Mouse (Mus musculus) hindlimb bud, embryonic 11.5 days (tissue): ENCODE data around the gene Ss18l1.

Source experiments
- DNase-seq: peaks from one replicate; pipeline ENCODE4 v3.0.0-alpha.2; 2012; ENCODE audit warnings: low read depth, low spot score; ENCODE audit errors: extremely low spot score

Ss18l1 gene

GRCm38 (mm10) chr2:180042256-180042857 is at the start of gene Ss18l1, which contains the start of gene Psma7:
Ss18l1 (plus strand) TSS chr2:180042509.
Psma7 (minus strand) TSS chr2:180042433.
- DNase-seq: no peak

GRCm38 (mm10) chr2:179993071-179993470 is 49.2 kb upstream of the Ss18l1 start:
- no peak for DNase-seq

- DNase-seq: no peak
These were observed 43.9 kb upstream of the Ss18l1 start for GRCm38 (mm10) chr2:179998431-179998830.

- DNase-seq: no peak
These were observed 40.7 kb upstream of the Ss18l1 start for GRCm38 (mm10) chr2:180001635-180002034.

- DNase-seq: no peak
These were observed 36.5 kb upstream of the Ss18l1 start for GRCm38 (mm10) chr2:180005656-180006351.

GRCm38 (mm10) chr2:180006352-180007017 is 35.8 kb upstream of the Ss18l1 start:
- DNase-seq: no peak

GRCm38 (mm10) chr2:180010686-180011085 is 31.6 kb upstream of the Ss18l1 start:
- DNase-seq: no peak

- no peak for DNase-seq
These were observed 30.9 kb upstream of the Ss18l1 start for GRCm38 (mm10) chr2:180011370-180011769.

GRCm38 (mm10) chr2:180013686-180014085 is 28.6 kb upstream of the Ss18l1 start:
- DNase-seq: no peak

- DNase-seq: no peak
These were observed 24.7 kb upstream of the Ss18l1 start for GRCm38 (mm10) chr2:180017632-180018031.

GRCm38 (mm10) chr2:180018573-180018972 is 23.7 kb upstream of the Ss18l1 start:
- DNase-seq: no peak

- no peak for DNase-seq
These were observed 22.1 kb upstream of the Ss18l1 start for GRCm38 (mm10) chr2:180020091-180020661.

- no peak for DNase-seq
These were observed 21.4 kb upstream of the Ss18l1 start for GRCm38 (mm10) chr2:180020919-180021318.

GRCm38 (mm10) chr2:180022751-180023150 is 19.6 kb upstream of the Ss18l1 start:
- no peak for DNase-seq

GRCm38 (mm10) chr2:180024401-180025098 is 17.8 kb upstream of the Ss18l1 start, which contains the start of gene Lsm14b:
Lsm14b (plus strand) TSS chr2:180024987.
- DNase-seq: peak; percentile 85

- no peak for DNase-seq
These were observed 17.0 kb upstream of the Ss18l1 start for GRCm38 (mm10) chr2:180025135-180025860.

- no peak for DNase-seq
These were observed 16.5 kb upstream of the Ss18l1 start for GRCm38 (mm10) chr2:180025861-180026200.

- no peak for DNase-seq
These were observed 14.5 kb upstream of the Ss18l1 start for GRCm38 (mm10) chr2:180027768-180028167.

GRCm38 (mm10) chr2:180031270-180031669 is 11.0 kb upstream of the Ss18l1 start:
- DNase-seq: no peak

- no peak for DNase-seq
These were observed 9.4 kb upstream of the Ss18l1 start for GRCm38 (mm10) chr2:180032925-180033324.
